22 mouse cellular contexts compared by ENCODE assay signal in the genomic region with DNA sequence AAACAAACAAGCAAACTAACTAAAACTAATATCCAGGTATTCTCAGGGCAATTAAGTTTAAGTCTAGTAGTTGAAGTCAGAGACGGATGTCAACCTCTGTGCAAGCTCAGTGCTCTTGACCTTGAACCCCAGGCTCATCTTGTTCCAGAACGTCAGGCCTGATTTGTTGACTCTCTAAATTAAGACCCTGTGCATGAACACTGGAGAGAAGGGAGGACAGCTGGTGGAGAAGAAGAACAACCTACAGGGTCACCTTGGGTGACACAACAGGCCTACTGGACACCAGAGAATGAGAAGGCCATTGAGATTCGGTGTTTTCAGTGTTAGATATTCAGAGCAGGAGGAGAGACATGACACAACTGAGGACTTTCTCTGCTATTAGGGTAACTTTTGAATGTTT.
A peak's percentile ranks its signal among the peaks of the same experiment; 100 is the strongest.
DNase-seq lines count a peak whose midpoint lies in the region; ATAC-seq and TF ChIP-seq lines count a peak whose summit lies in the region.
"Had no signal": no experiment of that assay in that cellular context is flagged by ENCODE, and none has a peak within 500 bp of the region (broad histone marks: within the 10 kb centered on the region; RNA-seq: fewer than 3 reads in every experiment).

No protein-coding gene starts in this region.

- H3K4me2 ChIP-seq in kidney, embryonic 14.5 days (replicated peaks; ENCODE audit: low read depth, low read length): no peak overlapping the region
- H3K4me2 ChIP-seq in kidney, embryonic 16.5 days (replicated peaks; ENCODE audit: low read depth, low read length): no peak overlapping the region
- no peak overlapping the region for H3K4me2 ChIP-seq in midbrain, embryonic 11.5 days
- H3K4me2 ChIP-seq in midbrain, embryonic 15.5 days: no peak overlapping the region
- H3K4me2 ChIP-seq: embryonic facial prominence, embryonic 13.5 days; embryonic facial prominence, embryonic 15.5 days; forebrain, embryonic 12.5 days had no signal

- TF ChIP-seq CTCF in kidney, adult 2 months (conservative IDR thresholded peaks at IDR 0.05; ENCODE audit: insufficient read depth, insufficient read length, low read depth, low read length): no peak

- 32% methylated on average over 3 of the region's 3 CpGs for WGBS in kidney, embryonic 14.5 days
- WGBS in kidney, embryonic 16.5 days: 48% methylated on average over 3 of the region's 3 CpGs
- 66% methylated on average over 3 of the region's 3 CpGs for WGBS in kidney, adult 2 months
- 78% methylated on average over 3 of the region's 3 CpGs for WGBS in midbrain, embryonic 11.5 days
- WGBS in midbrain, embryonic 15.5 days: 93% methylated on average over 3 of the region's 3 CpGs

- H3K36me3 ChIP-seq in kidney, embryonic 14.5 days (ENCODE audit: control insufficient read depth, insufficient read depth, low read length): no peaks in the 10 kb centered on the region
- no peaks in the 10 kb centered on the region for H3K36me3 ChIP-seq in kidney, embryonic 16.5 days (ENCODE audit: insufficient read depth, low read length)
- H3K36me3 ChIP-seq in kidney, adult 2 months (ENCODE audit: control insufficient read depth, insufficient read depth, low read length): no peaks in the 10 kb centered on the region
- H3K36me3 ChIP-seq in midbrain, embryonic 11.5 days (ENCODE audit: control insufficient read depth, insufficient read depth, low read length): no peaks in the 10 kb centered on the region
- H3K36me3 ChIP-seq in midbrain, embryonic 15.5 days (replicated peaks): no peaks in the 10 kb centered on the region
- H3K36me3 ChIP-seq: embryonic facial prominence, embryonic 13.5 days; embryonic facial prominence, embryonic 15.5 days; forebrain, embryonic 10.5 days; forebrain, embryonic 12.5 days had no signal

- no peaks in the 10 kb centered on the region for H3K9me3 ChIP-seq in kidney, embryonic 14.5 days (ENCODE audit: control insufficient read depth, low read length)
- H3K9me3 ChIP-seq in kidney, embryonic 16.5 days (ENCODE audit: low read length): no peaks in the 10 kb centered on the region
- H3K9me3 ChIP-seq in midbrain, embryonic 11.5 days (ENCODE audit: control insufficient read depth, low read length): no peaks in the 10 kb centered on the region
- no peaks in the 10 kb centered on the region for H3K9me3 ChIP-seq in midbrain, embryonic 15.5 days
- H3K9me3 ChIP-seq: embryonic facial prominence, embryonic 13.5 days; embryonic facial prominence, embryonic 15.5 days; forebrain, embryonic 10.5 days; forebrain, embryonic 12.5 days had no signal

- no peak overlapping the region for H3K4me3 ChIP-seq in kidney, embryonic 14.5 days (ENCODE audit: low read length)
- H3K4me3 ChIP-seq in kidney, embryonic 16.5 days (ENCODE audit: low read length): no peak overlapping the region
- H3K4me3 ChIP-seq in kidney, adult 2 months (ENCODE audit: insufficient read depth, low read depth, low read length): no peak overlapping the region
- no peak overlapping the region for H3K4me3 ChIP-seq in midbrain, embryonic 11.5 days (ENCODE audit: low read depth, low read length)
- H3K4me3 ChIP-seq in midbrain, embryonic 15.5 days: no peak overlapping the region
- H3K4me3 ChIP-seq: embryonic facial prominence, embryonic 13.5 days; embryonic facial prominence, embryonic 15.5 days; erythroblast, embryonic 14.5 days; forebrain, embryonic 10.5 days; forebrain, embryonic 12.5 days had no signal

- no peak for DNase-seq in kidney, postnatal 36 days
- no peak for DNase-seq in kidney, adult 2 months
- peak; percentile 41 for DNase-seq in midbrain, embryonic 11.5 days (ENCODE audit: low spot score, missing footprints)
- DNase-seq: adrenal gland, adult 2 months; adrenal gland, postnatal 10 days; adrenal gland, postnatal 25 days; cerebellum, adult 11 months; cerebellum, adult 18-20 months; cerebellum, adult 8-10 months; cerebellum, adult 9-11 months; cerebellum, postnatal 14 days; cerebellum, postnatal 36 days; embryo, embryonic 11 days had no signal

- H3K27me3 ChIP-seq in kidney, embryonic 14.5 days (ENCODE audit: control insufficient read depth, insufficient read depth, low read length): no peaks in the 10 kb centered on the region
- no peaks in the 10 kb centered on the region for H3K27me3 ChIP-seq in kidney, embryonic 16.5 days (ENCODE audit: insufficient read depth, low read length)
- no peaks in the 10 kb centered on the region for H3K27me3 ChIP-seq in kidney, adult 2 months (replicated peaks; ENCODE audit: control insufficient read depth, insufficient read depth, low read length)
- H3K27me3 ChIP-seq in midbrain, embryonic 11.5 days (ENCODE audit: control insufficient read depth, insufficient read depth, low read length): no peaks in the 10 kb centered on the region
- no peaks in the 10 kb centered on the region for H3K27me3 ChIP-seq in midbrain, embryonic 15.5 days (replicated peaks)
- H3K27me3 ChIP-seq: embryonic facial prominence, embryonic 15.5 days; forebrain, embryonic 12.5 days had no signal

- peak; percentile 89 for ATAC-seq in kidney, embryonic 14.5 days (ENCODE audit: low FRiP score, low TSS enrichment)
- ATAC-seq in kidney, embryonic 16.5 days (ENCODE audit: low FRiP score, low TSS enrichment): peak; percentile 84
- no peak for ATAC-seq in midbrain, embryonic 11.5 days (ENCODE audit: low FRiP score)
- no peak for ATAC-seq in midbrain, embryonic 15.5 days (replicated peaks)
- ATAC-seq: forebrain, embryonic 14.5 days had no signal

- no peak overlapping the region for H3K27ac ChIP-seq in kidney, embryonic 14.5 days (ENCODE audit: low read depth, low read length)
- no peak overlapping the region for H3K27ac ChIP-seq in kidney, embryonic 16.5 days (ENCODE audit: low read length)
- H3K27ac ChIP-seq in kidney, adult 2 months (ENCODE audit: insufficient read depth, low read depth, low read length): no peak overlapping the region
- H3K27ac ChIP-seq in midbrain, embryonic 11.5 days (ENCODE audit: low read depth, low read length): no peak overlapping the region
- H3K27ac ChIP-seq in midbrain, embryonic 15.5 days: no peak overlapping the region
- H3K27ac ChIP-seq: embryonic facial prominence, embryonic 13.5 days; embryonic facial prominence, embryonic 15.5 days; forebrain, embryonic 10.5 days; forebrain, embryonic 12.5 days had no signal

- H3K4me1 ChIP-seq in kidney, embryonic 14.5 days (ENCODE audit: control insufficient read depth, insufficient read depth, low read length): no peaks in the 10 kb centered on the region
- peaks cover 9% of the 10 kb centered on the region for H3K4me1 ChIP-seq in kidney, embryonic 16.5 days (ENCODE audit: insufficient read depth, low read length)
- H3K4me1 ChIP-seq in kidney, adult 2 months (ENCODE audit: control insufficient read depth, insufficient read depth, low read length): no peaks in the 10 kb centered on the region
- no peaks in the 10 kb centered on the region for H3K4me1 ChIP-seq in midbrain, embryonic 11.5 days (ENCODE audit: control insufficient read depth, insufficient read depth, low read length)
- H3K4me1 ChIP-seq in midbrain, embryonic 15.5 days: no peaks in the 10 kb centered on the region
- H3K4me1 ChIP-seq: embryonic facial prominence, embryonic 15.5 days; forebrain, embryonic 12.5 days had no signal

- TF ChIP-seq POLR2A in kidney, adult 2 months (IDR thresholded peaks at IDR 0.05; ENCODE audit: low read depth, low read length): no peak

- H3K9ac ChIP-seq in kidney, embryonic 14.5 days (ENCODE audit: low read depth, low read length): no peak overlapping the region
- no peak overlapping the region for H3K9ac ChIP-seq in kidney, embryonic 16.5 days (replicated peaks; ENCODE audit: low read length)
- H3K9ac ChIP-seq in midbrain, embryonic 11.5 days (ENCODE audit: low read length): no peak overlapping the region
- H3K9ac ChIP-seq in midbrain, embryonic 15.5 days: no peak overlapping the region
- H3K9ac ChIP-seq: embryonic facial prominence, embryonic 13.5 days; embryonic facial prominence, embryonic 15.5 days; forebrain, embryonic 12.5 days had no signal

Comparison
In these comparisons a context has a peak if more than half of its experiments do, and no peak if none do; other contexts are left out.
1. ATAC-seq: peak in kidney, embryonic 14.5 days (single experiment) and kidney, embryonic 16.5 days (single experiment); none in midbrain, embryonic 11.5 days (single experiment) and midbrain, embryonic 15.5 days (single experiment).